Mouse (Mus musculus) stomach, embryonic 14.5 days (tissue): ENCODE measurements at regions not wholly inside any gene's neighbourhood (a gene's known extent, or its start where the extent isn't known, plus 50 kb on each side); places are given as distances from the start of the nearest gene placed in this dataset.

ENCODE experiments used
- ATAC-seq: fragments of 200-750 bp; cut with Nextera tagmentation; 2 replicates; pipeline ENCODE4 v1.8.0; 2017; ENCODE audit warnings: low read depth, moderate TSS enrichment; ENCODE audit not compliant: insufficient number of reproducible peaks, insufficient read depth, low FRiP score
- H3K27ac ChIP-seq: fragments of 300-500 bp; sonication (generic); 2 replicates; pipeline ENCODE4 v1.5.1; 2014; ENCODE audit warnings: mild to moderate bottlenecking, low read length, moderate library complexity, mixed read lengths
- H3K27me3 ChIP-seq: fragments of 300-500 bp; sonication (generic); 2 replicates; pipeline ENCODE4 v1.6.1; 2014; ENCODE audit warnings: low read length, control low read depth, mixed read lengths; ENCODE audit not compliant: control insufficient read depth, insufficient read depth
- H3K36me3 ChIP-seq: fragments of 300-500 bp; sonication (generic); 2 replicates; pipeline ENCODE4 v1.6.1; 2014; ENCODE audit warnings: mild to moderate bottlenecking, control low read depth, low read length, moderate library complexity, mixed read lengths; ENCODE audit not compliant: control insufficient read depth, insufficient read depth
- H3K4me1 ChIP-seq: fragments of 300-500 bp; sonication (generic); 2 replicates; pipeline ENCODE4 v1.6.1; 2014; ENCODE audit warnings: low read length, control low read depth, mixed read lengths; ENCODE audit not compliant: control insufficient read depth, insufficient read depth
- H3K4me2 ChIP-seq: fragments of 300-500 bp; sonication (generic); replicated peaks from 2 replicates; pipeline ENCODE4 v1.6.1; 2014; ENCODE audit warnings: low read depth, low read length, control low read depth
- H3K4me3 ChIP-seq: fragments of 300-500 bp; sonication (generic); 2 replicates; pipeline ENCODE4 v1.5.1; 2014; ENCODE audit warnings: low read depth, low read length, control low read depth
- H3K9ac ChIP-seq: fragments of 300-500 bp; sonication (generic); replicated peaks from 2 replicates; pipeline ENCODE4 v1.6.1; 2014; ENCODE audit warnings: low read depth, mild to moderate bottlenecking, control low read depth, low read length, moderate library complexity, mixed read lengths
- H3K9me3 ChIP-seq: fragments of 300-500 bp; sonication (generic); 2 replicates; pipeline ENCODE4 v1.6.1; 2016; ENCODE audit warnings: low read depth, low read length, control low read depth; ENCODE audit not compliant: control insufficient read depth
- WGBS: fragments of 180-500 bp; shearing (Covaris S2); extraction: QIAGEN DNeasy Blood & Tissue Kit; methylation state at CpG from one replicate; pipeline ENCODE4 v1.1.7; 2014; 5-methylcytosine and 5-hydroxymethylcytosine counted together

GRCm38 (mm10) chr3:139828581-139828980 lies 623.1 kb downstream of the Stpg2 start:
- 56% methylated on average over 2 of the region's 2 CpGs for WGBS
- H3K4me3 ChIP-seq: no peak overlapping the region
- no peaks in the 10 kb centered on the region for H3K9me3 ChIP-seq
- H3K4me2 ChIP-seq: no peak overlapping the region
- no peaks in the 10 kb centered on the region for H3K27me3 ChIP-seq
- no peak overlapping the region for H3K27ac ChIP-seq
- no peak for ATAC-seq
- no peaks in the 10 kb centered on the region for H3K36me3 ChIP-seq
- H3K9ac ChIP-seq: no peak overlapping the region
- no peaks in the 10 kb centered on the region for H3K4me1 ChIP-seq

- Histone ChIP-seq H3K27me3 (no peaks in the 10 kb centered on the region), H3K4me3 (no peak overlapping the region), H3K9ac (no peak overlapping the region), H3K4me1 (no peaks in the 10 kb centered on the region), H3K4me2 (no peak overlapping the region), H3K9me3 (no peaks in the 10 kb centered on the region), H3K36me3 (no peaks in the 10 kb centered on the region), H3K27ac (no peak overlapping the region)
- no peak for ATAC-seq
- WGBS: 85% methylated on average over 5 of the region's 5 CpGs
These were observed 627.1 kb downstream of the Stpg2 start for GRCm38 (mm10) chr3:139832599-139832998.

GRCm38 (mm10) chr3:139842015-139842414 lies 636.5 kb downstream of the Stpg2 start:
- ATAC-seq: no peak
- H3K27ac ChIP-seq: no peak overlapping the region
- no peaks in the 10 kb centered on the region for H3K9me3 ChIP-seq
- WGBS: 86% methylated on average over 3 of the region's 3 CpGs
- no peaks in the 10 kb centered on the region for H3K4me1 ChIP-seq
- no peaks in the 10 kb centered on the region for H3K27me3 ChIP-seq
- H3K9ac ChIP-seq: no peak overlapping the region
- H3K4me2 ChIP-seq: no peak overlapping the region
- H3K4me3 ChIP-seq: no peak overlapping the region
- no peaks in the 10 kb centered on the region for H3K36me3 ChIP-seq

- Histone ChIP-seq H3K4me1 (no peaks in the 10 kb centered on the region), H3K36me3 (no peaks in the 10 kb centered on the region), H3K9ac (no peak overlapping the region), H3K27me3 (no peaks in the 10 kb centered on the region), H3K27ac (no peak overlapping the region), H3K4me2 (no peak overlapping the region), H3K4me3 (no peak overlapping the region), H3K9me3 (no peaks in the 10 kb centered on the region)
- WGBS: 87% methylated on average over 5 of the region's 5 CpGs
- no peak for ATAC-seq
These were observed 637.6 kb downstream of the Stpg2 start for GRCm38 (mm10) chr3:139842988-139843605.

- no peak overlapping the region for H3K9ac ChIP-seq
- no peak overlapping the region for H3K4me2 ChIP-seq
- H3K36me3 ChIP-seq: no peaks in the 10 kb centered on the region
- H3K4me1 ChIP-seq: no peaks in the 10 kb centered on the region
- H3K9me3 ChIP-seq: no peaks in the 10 kb centered on the region
- H3K4me3 ChIP-seq: no peak overlapping the region
- no peaks in the 10 kb centered on the region for H3K27me3 ChIP-seq
- no peak overlapping the region for H3K27ac ChIP-seq
- no peak for ATAC-seq
- 69% methylated on average over 3 of the region's 3 CpGs for WGBS
These were observed 638.9 kb downstream of the Stpg2 start for GRCm38 (mm10) chr3:139844443-139844842.

GRCm38 (mm10) chr3:139847826-139848225 lies 642.3 kb downstream of the Stpg2 start:
- Histone ChIP-seq H3K4me3 (no peak overlapping the region), H3K4me1 (no peaks in the 10 kb centered on the region), H3K36me3 (no peaks in the 10 kb centered on the region), H3K27ac (no peak overlapping the region), H3K4me2 (no peak overlapping the region), H3K27me3 (no peaks in the 10 kb centered on the region), H3K9ac (no peak overlapping the region), H3K9me3 (no peaks in the 10 kb centered on the region)
- WGBS: 79% methylated on average over 5 of the region's 5 CpGs
- ATAC-seq: no peak

GRCm38 (mm10) chr3:139859966-139860635 lies 654.6 kb downstream of the Stpg2 start:
- no peak overlapping the region for H3K4me2 ChIP-seq
- no peak overlapping the region for H3K9ac ChIP-seq
- peak; percentile 87 for ATAC-seq
- no peaks in the 10 kb centered on the region for H3K27me3 ChIP-seq
- H3K27ac ChIP-seq: peak overlapping the region; percentile 78; the same call in 1 of the 2 replicates
- H3K4me3 ChIP-seq: no peak overlapping the region
- peaks cover 11% of the 10 kb centered on the region for H3K4me1 ChIP-seq
- H3K9me3 ChIP-seq: no peaks in the 10 kb centered on the region
- WGBS: 52% methylated on average over 16 of the region's 16 CpGs
- H3K36me3 ChIP-seq: no peaks in the 10 kb centered on the region

GRCm38 (mm10) chr3:139860831-139861371 lies 655.4 kb downstream of the Stpg2 start:
- 31% methylated on average over 9 of the region's 9 CpGs for WGBS
- Histone ChIP-seq H3K4me2 (no peak overlapping the region), H3K27me3 (no peaks in the 10 kb centered on the region), H3K9ac (no peak overlapping the region), H3K9me3 (no peaks in the 10 kb centered on the region), H3K4me1 (peaks cover 11% of the 10 kb centered on the region), H3K4me3 (no peak overlapping the region), H3K27ac (peak overlapping the region; percentile 78; the same call in 1 of the 2 replicates), H3K36me3 (no peaks in the 10 kb centered on the region)
- no peak for ATAC-seq
